Mouse (Mus musculus) embryonic fibroblast, embryonic 13.5 days (primary cell): ENCODE data around the gene Sdf4.

ENCODE experiments used
- CTCF ChIP-seq: IDR thresholded peaks from 2 replicates; pipeline ENCODE4 v1.5.1; 2011; ENCODE audit warnings: mild to moderate bottlenecking, control low read depth, low read length, moderate library complexity, borderline replicate concordance; ENCODE audit not compliant: insufficient read depth
- POLR2A ChIP-seq: IDR thresholded peaks from 2 replicates; pipeline ENCODE4 v1.6.1; 2011; ENCODE audit warnings: low read depth, mild to moderate bottlenecking, control low read depth, low read length, moderate library complexity

DNA sequence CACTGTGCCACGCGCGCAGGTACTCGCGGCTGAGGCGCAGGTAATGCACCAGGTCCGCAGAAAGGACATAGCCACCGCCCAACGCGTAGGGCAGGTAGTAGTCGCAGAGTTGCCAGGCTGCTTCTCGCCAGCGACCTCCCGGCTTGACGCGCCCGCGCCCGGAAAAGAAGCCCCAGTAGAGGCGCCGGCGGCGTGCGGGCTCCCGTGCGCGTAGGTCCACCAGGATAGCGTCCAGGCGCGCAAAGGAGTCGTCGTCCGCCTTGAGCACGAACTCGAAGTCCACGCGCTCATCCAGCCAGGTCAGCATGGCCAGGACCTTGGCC lies 803 bp upstream of the Sdf4 start:
- TF ChIP-seq CTCF (no peak), POLR2A (no peak)
